Mouse (Mus musculus) midbrain, postnatal 0 days (tissue): ENCODE results near the gene Jun. TPM values are rescaled to one million over a fixed set of nuclear protein-coding genes. Genes with fewer than 3 reads are reported as not detected.

ENCODE experiments used
- ATAC-seq: fragments of 200-750 bp; cut with Nextera tagmentation; 2 replicates; pipeline ENCODE4 v1.8.0; 2017; ENCODE audit warnings: moderate number of reproducible peaks, mild to moderate bottlenecking, moderate TSS enrichment, moderate library complexity; ENCODE audit not compliant: low FRiP score
- DNase-seq: peaks from one replicate; pipeline ENCODE4 v3.0.0-alpha.2; 2015; ENCODE audit warnings: low spot score
- H3K27ac ChIP-seq: fragments of 300-500 bp; sonication (generic); 2 replicates; pipeline ENCODE4 v1.5.1; 2014; ENCODE audit warnings: low read depth, mild to moderate bottlenecking, low read length, mixed read lengths
- H3K27me3 ChIP-seq: fragments of 300-500 bp; sonication (generic); 2 replicates; pipeline ENCODE4 v1.6.1; 2014; ENCODE audit warnings: low read length, control low read depth, mixed read lengths; ENCODE audit not compliant: insufficient read depth
- H3K36me3 ChIP-seq: fragments of 300-500 bp; sonication (generic); 2 replicates; pipeline ENCODE4 v1.6.1; 2014; ENCODE audit warnings: low read length, control low read depth, mixed read lengths; ENCODE audit not compliant: insufficient read depth
- H3K4me1 ChIP-seq: fragments of 300-500 bp; sonication (generic); 2 replicates; pipeline ENCODE4 v1.6.1; 2014; ENCODE audit warnings: mild to moderate bottlenecking, control low read depth, antibody characterized with exemption, low read length, mixed read lengths; ENCODE audit not compliant: insufficient read depth
- H3K4me2 ChIP-seq: fragments of 300-500 bp; sonication (generic); 2 replicates; pipeline ENCODE4 v1.6.1; 2014; ENCODE audit warnings: low read depth, mild to moderate bottlenecking, low read length, mixed read lengths; ENCODE audit not compliant: poor library complexity, severe bottlenecking
- H3K4me3 ChIP-seq: fragments of 300-500 bp; sonication (generic); 2 replicates; pipeline ENCODE4 v1.5.1; 2014; ENCODE audit warnings: low read depth, mild to moderate bottlenecking, low read length, moderate library complexity
- H3K9ac ChIP-seq: fragments of 300-500 bp; sonication (generic); replicated peaks from 2 replicates; pipeline ENCODE4 v1.6.1; 2014; ENCODE audit warnings: mild to moderate bottlenecking, low read length, moderate library complexity, mixed read lengths; ENCODE audit not compliant: poor library complexity, severe bottlenecking
- H3K9me3 ChIP-seq: fragments of 300-500 bp; sonication (generic); 2 replicates; pipeline ENCODE4 v1.6.1; 2016; ENCODE audit warnings: low read length, control low read depth
- CTCF ChIP-seq: IDR thresholded peaks from 2 replicates; pipeline ENCODE4 v1.5.1; 2016; ENCODE audit warnings: antibody characterized with exemption, mild to moderate bottlenecking
- WGBS: fragments of 180-500 bp; shearing (Covaris S2); extraction: QIAGEN DNeasy Blood & Tissue Kit; methylation state at CpG from one replicate; pipeline ENCODE4 v1.1.7; 2014; 5-methylcytosine and 5-hydroxymethylcytosine counted together
- polyA plus RNA-seq: library from polyadenylated mRNA; unstranded; fragments of >200 nt; fragmentation: Nextera tagmentation; extraction: Ambion mirVana; gene quantifications from 2 replicates; pipeline ENCODE4 v1.2.1, GENCODE M21; 2015
- total RNA-seq: library from RNA; depleted of rRNA; stranded (reverse); fragments of >200 nt; gene quantifications from 2 replicates; pipeline ENCODE4 v1.2.3, GENCODE M21; 2014

The Jun gene
- total and polyA plus RNA-seq, 2 experiments from 2014 or later, result 40.5 to 62.7 TPM

- ATAC-seq (no peak), DNase-seq (no peak)
- H3K4me2 ChIP-seq, result no peak overlapping the region
- no peaks in the 10 kb centered on the region for H3K27me3 ChIP-seq
- WGBS, result 85% methylated on average over 2 of the region's 2 CpGs
- H3K36me3 ChIP-seq, result no peaks in the 10 kb centered on the region
- H3K4me1 ChIP-seq, result no peaks in the 10 kb centered on the region
- H3K9me3 ChIP-seq, result no peaks in the 10 kb centered on the region
- no peak for TF ChIP-seq CTCF
- H3K27ac ChIP-seq, result no peak overlapping the region
- no peak overlapping the region for H3K4me3 ChIP-seq
- no peak overlapping the region for H3K9ac ChIP-seq
Observed at GRCm38 (mm10) chr4:95096731-95097130, 44.7 kb upstream of the Jun start.

GRCm38 (mm10) chr4:95095911-95096310 lies 43.9 kb upstream of the Jun start:
- Histone ChIP-seq H3K4me1 (no peaks in the 10 kb centered on the region), H3K36me3 (no peaks in the 10 kb centered on the region), H3K9ac (no peak overlapping the region), H3K27me3 (no peaks in the 10 kb centered on the region), H3K27ac (no peak overlapping the region), H3K4me2 (no peak overlapping the region), H3K4me3 (no peak overlapping the region), H3K9me3 (no peaks in the 10 kb centered on the region)
- 93% methylated on average over 6 of the region's 6 CpGs for WGBS
- DNase-seq (no peak), ATAC-seq (no peak)
- no peak for TF ChIP-seq CTCF

- 85% methylated on average over 6 of the region's 6 CpGs for WGBS
- TF ChIP-seq CTCF, result no peak
- no peaks in the 10 kb centered on the region for H3K27me3 ChIP-seq
- no peak overlapping the region for H3K4me2 ChIP-seq
- no peaks in the 10 kb centered on the region for H3K4me1 ChIP-seq
- H3K4me3 ChIP-seq, result no peak overlapping the region
- no peaks in the 10 kb centered on the region for H3K36me3 ChIP-seq
- no peak overlapping the region for H3K9ac ChIP-seq
- no peaks in the 10 kb centered on the region for H3K9me3 ChIP-seq
- no peak for ATAC-seq
- no peak for DNase-seq
- H3K27ac ChIP-seq, result no peak overlapping the region
Observed at GRCm38 (mm10) chr4:95095355-95095754, 43.3 kb upstream of the Jun start.

GRCm38 (mm10) chr4:95094700-95095113 lies 42.7 kb upstream of the Jun start:
- ATAC-seq, result no peak
- no peak overlapping the region for H3K4me3 ChIP-seq

GRCm38 (mm10) chr4:95093615-95094014 lies 41.6 kb upstream of the Jun start:
- Histone ChIP-seq H3K4me1 (no peaks in the 10 kb centered on the region), H3K9me3 (no peaks in the 10 kb centered on the region), H3K4me2 (no peak overlapping the region), H3K9ac (no peak overlapping the region), H3K36me3 (no peaks in the 10 kb centered on the region), H3K27me3 (no peaks in the 10 kb centered on the region), H3K4me3 (no peak overlapping the region), H3K27ac (no peak overlapping the region)
- DNase-seq (no peak), ATAC-seq (no peak)
- 81% methylated on average over 6 of the region's 6 CpGs for WGBS
- no peak for TF ChIP-seq CTCF

More at GRCm38 (mm10) chr4:95094700-95095113, 42.7 kb upstream of the Jun start:
- TF ChIP-seq CTCF, result no peak
- no peak overlapping the region for H3K27ac ChIP-seq
- H3K4me1 ChIP-seq, result no peaks in the 10 kb centered on the region
- no peak for DNase-seq
- WGBS, result 53% methylated on average over 4 of the region's 4 CpGs
- no peaks in the 10 kb centered on the region for H3K9me3 ChIP-seq
- H3K9ac ChIP-seq, result no peak overlapping the region
- no peaks in the 10 kb centered on the region for H3K27me3 ChIP-seq
- H3K4me2 ChIP-seq, result no peak overlapping the region
- no peaks in the 10 kb centered on the region for H3K36me3 ChIP-seq

- ATAC-seq, result no peak
- 88% methylated on average over 4 of the region's 4 CpGs for WGBS
- Histone ChIP-seq H3K9ac (no peak overlapping the region), H3K4me1 (no peaks in the 10 kb centered on the region), H3K27me3 (no peaks in the 10 kb centered on the region), H3K9me3 (no peaks in the 10 kb centered on the region), H3K4me3 (no peak overlapping the region), H3K36me3 (no peaks in the 10 kb centered on the region), H3K4me2 (no peak overlapping the region), H3K27ac (no peak overlapping the region)
- TF ChIP-seq CTCF, result no peak
- no peak for DNase-seq
Observed at GRCm38 (mm10) chr4:95092516-95092915, 40.5 kb upstream of the Jun start.

GRCm38 (mm10) chr4:95091536-95091935 lies 39.5 kb upstream of the Jun start:
- H3K9me3 ChIP-seq, result no peaks in the 10 kb centered on the region
- no peaks in the 10 kb centered on the region for H3K27me3 ChIP-seq
- 85% methylated on average over 4 of the region's 4 CpGs for WGBS
- DNase-seq (no peak), ATAC-seq (no peak)
- no peak overlapping the region for H3K27ac ChIP-seq
- no peaks in the 10 kb centered on the region for H3K4me1 ChIP-seq
- no peak overlapping the region for H3K9ac ChIP-seq
- no peak overlapping the region for H3K4me3 ChIP-seq
- H3K4me2 ChIP-seq, result no peak overlapping the region
- H3K36me3 ChIP-seq, result no peaks in the 10 kb centered on the region
- TF ChIP-seq CTCF, result no peak
